Mouse (Mus musculus) liver, adult 2 months (tissue): ENCODE results near the gene Rbm7.

Experiments used
- CTCF ChIP-seq: fragments of 200-500 bp; IDR thresholded peaks from 2 replicates; pipeline ENCODE4 v1.5.1; 2011; ENCODE audit warnings: low read depth, low read length, control low read depth
- POLR2A ChIP-seq: fragments of 200-500 bp; IDR thresholded peaks from 2 replicates; pipeline ENCODE4 v1.6.1; 2011; ENCODE audit warnings: low read length, control low read depth; ENCODE audit not compliant: insufficient read depth; ENCODE audit errors: extremely low read depth

GRCm38 (mm10) chr9:48480411-48481213, 14.5 kb downstream of the Rbm7 start, which contains the start of gene Rexo2:
- TF ChIP-seq CTCF = no peak
- TF ChIP-seq POLR2A = 0 out of 2 replicates have a peak, but pooled peaks have one; percentile 28
